Mouse (Mus musculus) liver, postnatal 0 days (tissue): ENCODE results near the gene Vmn2r42. TPM values are rescaled to one million over a fixed set of nuclear protein-coding genes. Genes with fewer than 3 reads are reported as not detected.
"Not testable (repeated sequence)": the region's sequence is repeated elsewhere in the genome, so short reads cannot be mapped to it uniquely, and the experiment has no call there.

Experiments
- ATAC-seq: fragments of 200-750 bp; cut with Nextera tagmentation; 2 replicates; pipeline ENCODE4 v1.8.0; 2017; ENCODE audit warnings: mild to moderate bottlenecking, moderate library complexity
- DNase-seq: peaks from one replicate; pipeline ENCODE4 v3.0.0-alpha.2; 2016
- H3K27ac ChIP-seq: fragments of 300-500 bp; sonication (generic); 2 replicates; pipeline ENCODE4 v1.5.1; 2014; ENCODE audit warnings: antibody characterized with exemption, moderate library complexity, mild to moderate bottlenecking, low read depth
- H3K27me3 ChIP-seq: fragments of 300-500 bp; sonication (generic); 2 replicates; pipeline ENCODE4 v1.6.1; 2014; ENCODE audit warnings: low read length, control low read depth, mixed read lengths; ENCODE audit not compliant: insufficient read depth
- H3K36me3 ChIP-seq: fragments of 300-500 bp; sonication (generic); replicated peaks from 2 replicates; pipeline ENCODE4 v1.6.1; 2014; ENCODE audit warnings: mild to moderate bottlenecking, control low read depth, low read length, moderate library complexity, mixed read lengths; ENCODE audit not compliant: insufficient read depth
- H3K4me1 ChIP-seq: fragments of 300-500 bp; sonication (generic); 2 replicates; pipeline ENCODE4 v1.6.1; 2014; ENCODE audit warnings: antibody characterized with exemption, mild to moderate bottlenecking, control low read depth; ENCODE audit not compliant: insufficient read depth
- H3K4me2 ChIP-seq: fragments of 300-500 bp; sonication (generic); 2 replicates; pipeline ENCODE4 v1.6.1; 2014; ENCODE audit warnings: low read depth, mild to moderate bottlenecking, low read length, moderate library complexity, mixed read lengths
- H3K4me3 ChIP-seq: fragments of 300-500 bp; sonication (generic); 2 replicates; pipeline ENCODE4 v1.5.1; 2014; ENCODE audit warnings: low read depth, low read length
- H3K9ac ChIP-seq: fragments of 300-500 bp; sonication (generic); replicated peaks from 2 replicates; pipeline ENCODE4 v1.6.1; 2014; ENCODE audit warnings: mild to moderate bottlenecking, moderate library complexity
- H3K9me3 ChIP-seq: fragments of 300-500 bp; sonication (generic); 2 replicates; pipeline ENCODE4 v1.6.1; 2016; ENCODE audit warnings: mild to moderate bottlenecking, control low read depth, low read length, mixed read lengths
- WGBS: fragments of 180-500 bp; shearing (Covaris S2); extraction: QIAGEN DNeasy Blood & Tissue Kit; methylation state at CpG from one replicate; pipeline ENCODE4 v1.1.7; 2014; ENCODE audit not compliant: insufficient replicate concordance; 5-methylcytosine and 5-hydroxymethylcytosine counted together
- polyA plus RNA-seq: library from polyadenylated mRNA; unstranded; fragments of >200 nt; fragmentation: Nextera tagmentation; extraction: Ambion mirVana; gene quantifications from 2 replicates; pipeline ENCODE4 v1.2.1, GENCODE M21; 2015

Gene Vmn2r42
- polyA plus RNA-seq: not detected in 2 replicates

GRCm38 (mm10) chr7:8200220-8200619, at the start of gene Vmn2r42:
TSS of gene Vmn2r42 (minus strand) at chr7:8200320.
- H3K36me3 ChIP-seq, H3K27me3 ChIP-seq, H3K9me3 ChIP-seq, H3K4me3 ChIP-seq, H3K4me1 ChIP-seq, H3K9ac ChIP-seq, ATAC-seq, H3K27ac ChIP-seq, DNase-seq, H3K4me2 ChIP-seq: not testable (repeated sequence)
- WGBS: no CpG with 5 or more reads among the region's 2 CpGs

- not testable (repeated sequence) for H3K9ac ChIP-seq, ATAC-seq, H3K27ac ChIP-seq, H3K4me3 ChIP-seq, H3K36me3 ChIP-seq, H3K27me3 ChIP-seq, H3K4me1 ChIP-seq, DNase-seq, H3K4me2 ChIP-seq, H3K9me3 ChIP-seq
- no CpG with 5 or more reads among the region's 1 CpGs for WGBS
These were observed 38.6 kb downstream of the Vmn2r42 start, which contains the start of gene Vmn2r41 for GRCm38 (mm10) chr7:8161554-8161953. TSS of gene Vmn2r41 (minus strand) at chr7:8161654.

Other genes with a start within 250 kb of the Vmn2r42 start
- not detected in 2 replicates for gene Vmn2r41, start 38.7 kb downstream of the Vmn2r42 start, polyA plus RNA-seq
- not detected in 2 replicates for gene Vmn2r43, start 60.3 kb upstream of the Vmn2r42 start, polyA plus RNA-seq
- gene Vmn2r44, start 183.0 kb upstream of the Vmn2r42 start, polyA plus RNA-seq: not detected in 2 replicates